ENCODE assay signal across 8 mouse cellular contexts in genomic region chr2:92023362-92024273, GRCm38 (mm10). TPM values are rescaled to one million over a fixed set of nuclear protein-coding genes. Genes with fewer than 3 reads are reported as not detected.
DNase-seq lines count a peak whose midpoint lies in the region; ATAC-seq and TF ChIP-seq lines count a peak whose summit lies in the region.

No protein-coding gene starts in this region.

- no peaks in the 10 kb centered on the region for H3K9me3 ChIP-seq in intestine, embryonic 16.5 days (ENCODE audit: control insufficient read depth, low read length)
- H3K9me3 ChIP-seq in lung, postnatal 0 days (ENCODE audit: low read length): no peaks in the 10 kb centered on the region

- no peaks in the 10 kb centered on the region for H3K36me3 ChIP-seq in spleen, adult 2 months (ENCODE audit: control insufficient read depth, insufficient read depth, low read length)
- H3K36me3 ChIP-seq in intestine, embryonic 16.5 days (ENCODE audit: control insufficient read depth, insufficient read depth, low read length): no peaks in the 10 kb centered on the region
- no peaks in the 10 kb centered on the region for H3K36me3 ChIP-seq in lung, postnatal 0 days (ENCODE audit: insufficient read depth, low read length)
- H3K36me3 ChIP-seq in splenic B cell, adult 2 months (ENCODE audit: control insufficient read depth, insufficient read depth, low read length, poor library complexity, severe bottlenecking): no peaks in the 10 kb centered on the region

- H3K4me1 ChIP-seq in spleen, adult 2 months (ENCODE audit: control insufficient read depth, insufficient read depth, insufficient read length): no peaks in the 10 kb centered on the region
- peaks cover 30% of the 10 kb centered on the region for H3K4me1 ChIP-seq in intestine, embryonic 16.5 days (ENCODE audit: control insufficient read depth, insufficient read depth, low read length)
- peaks cover 3% of the 10 kb centered on the region for H3K4me1 ChIP-seq in lung, postnatal 0 days (ENCODE audit: insufficient read depth, low read depth, low read length)

- H3K9ac ChIP-seq in intestine, embryonic 16.5 days (ENCODE audit: low read depth, low read length): peak overlapping the region; percentile 79
- peak overlapping the region; percentile 56 for H3K9ac ChIP-seq in lung, postnatal 0 days (replicated peaks; ENCODE audit: low read depth)

- 6% methylated on average over 47 of the region's 56 CpGs for WGBS in spleen, adult 2 months
- WGBS in intestine, embryonic 16.5 days: 4% methylated on average over 50 of the region's 56 CpGs
- 3% methylated on average over 49 of the region's 56 CpGs for WGBS in lung, postnatal 0 days

- no peak overlapping the region for H3K27ac ChIP-seq in spleen, adult 2 months (ENCODE audit: insufficient read depth, low read length)
- peak overlapping the region; percentile 75 for H3K27ac ChIP-seq in intestine, embryonic 16.5 days (ENCODE audit: low read length)
- peak overlapping the region; percentile 71 for H3K27ac ChIP-seq in lung, postnatal 0 days (ENCODE audit: low read length)

- no peak for DNase-seq in spleen, adult 2 months (ENCODE audit: low read depth in 1 of 2, low spot score in 2 of 2)
- DNase-seq in spleen, adult 12 weeks (ENCODE audit: low spot score): no peak
- DNase-seq in brain, embryonic 14.5 days (ENCODE audit: low read depth): peak; percentile 39
- DNase-seq in gastrocnemius, postnatal 25 days: peak; percentile 40
- DNase-seq in lung, postnatal 0 days (ENCODE audit: low spot score): peak; percentile 70
- peak; percentile 34 for DNase-seq in splenic B cell, adult 2 months (ENCODE audit: low read depth, low spot score)
- no peak for DNase-seq in left cerebral cortex, postnatal 36 days (ENCODE audit: low spot score in 2 of 2)

- intact Hi-C loops in left cerebral cortex, postnatal 36 days (cut with DNase I): no loop called here

- peaks cover 8% of the 10 kb centered on the region for H3K27me3 ChIP-seq in spleen, adult 2 months (ENCODE audit: control insufficient read depth, insufficient read depth, low read length)
- no peaks in the 10 kb centered on the region for H3K27me3 ChIP-seq in intestine, embryonic 16.5 days (replicated peaks; ENCODE audit: control insufficient read depth, insufficient read depth, low read length)
- H3K27me3 ChIP-seq in lung, postnatal 0 days (replicated peaks; ENCODE audit: insufficient read depth, low read length): no peaks in the 10 kb centered on the region
- no peaks in the 10 kb centered on the region for H3K27me3 ChIP-seq in splenic B cell, adult 2 months (ENCODE audit: control insufficient read depth, insufficient read depth, low read length, poor library complexity, severe bottlenecking)

- H3K4me3 ChIP-seq in spleen, adult 2 months (ENCODE audit: extremely low read depth, insufficient read depth, insufficient read length): peak overlapping the region; percentile 36; the same call in 1 of the 2 replicates
- peak overlapping the region; percentile 76 for H3K4me3 ChIP-seq in intestine, embryonic 16.5 days (ENCODE audit: low read length)
- peak overlapping the region; percentile 78 for H3K4me3 ChIP-seq in lung, postnatal 0 days (ENCODE audit: low read depth, low read length)

- H3K4me2 ChIP-seq in intestine, embryonic 16.5 days (ENCODE audit: low read depth, low read length): peak overlapping the region; percentile 98
- peak overlapping the region; percentile 96 for H3K4me2 ChIP-seq in lung, postnatal 0 days (replicated peaks; ENCODE audit: low read depth, low read length)

- 0 out of 2 replicates have a peak, but pooled peaks have one; percentile 8 for TF ChIP-seq CTCF in spleen, adult 2 months (IDR thresholded peaks at IDR 0.05; ENCODE audit: extremely low read depth, insufficient read depth, insufficient read length, insufficient replicate concordance)
- peak; percentile 30; the same call in 1 of the 2 replicates for TF ChIP-seq CTCF in brain, embryonic 14.5 days (IDR thresholded peaks at IDR 0.05; ENCODE audit: borderline replicate concordance, extremely low read depth, insufficient read depth, insufficient read length)
- peak; percentile 78 for TF ChIP-seq CTCF in lung, postnatal 0 days (IDR thresholded peaks at IDR 0.05)

- ATAC-seq in intestine, embryonic 16.5 days: peak; percentile 52
- peak; percentile 68 for ATAC-seq in lung, postnatal 0 days

- TF ChIP-seq EP300 in lung, postnatal 0 days (IDR thresholded peaks at IDR 0.05): no peak

- TF ChIP-seq POLR2A in spleen, adult 2 months (IDR thresholded peaks at IDR 0.05; ENCODE audit: low read depth, low read length): no peak
- TF ChIP-seq POLR2A in brain, embryonic 14.5 days (IDR thresholded peaks at IDR 0.05; ENCODE audit: borderline replicate concordance, extremely low read depth, insufficient read depth, insufficient read length, poor library complexity, severe bottlenecking): no peak

RNA-seq across cellular contexts. Expression of gene Creb3l1, which starts 0.7 kb away (rescaled TPM):
- polyA plus RNA-seq in spleen, adult 2 months (2012; rRNA removed): 3.3 and 4.0 TPM in 2 replicates
- polyA plus RNA-seq in brain, embryonic 14.5 days (2012; rRNA removed): 1.4 and 4.7 TPM in 2 replicates
- total RNA-seq in gastrocnemius, postnatal 25 days (2021): 10 to 100 TPM in 1 of 2 experiments, 1 to 10 TPM in 1; 8.0 to 10.3 TPM
- polyA plus RNA-seq in intestine, embryonic 16.5 days (2015; fragmentation: Nextera tagmentation; extraction: Ambion mirVana): 16.6 and 17.6 TPM in 2 replicates
- polyA plus RNA-seq in lung, postnatal 0 days (2015; fragmentation: Nextera tagmentation; extraction: Ambion mirVana): 7.0 and 8.1 TPM in 2 replicates
- total RNA-seq in left cerebral cortex, postnatal 36 days (2021): 1 to 10 TPM; 2.6 to 2.8 TPM

RNA-seq across cellular contexts. Expression of gene Dgkz, which starts 48.0 kb away (rescaled TPM):
- 279 and 335 TPM in 2 replicates for polyA plus RNA-seq in spleen, adult 2 months (2012; rRNA removed)
- polyA plus RNA-seq in brain, embryonic 14.5 days (2012; rRNA removed): 89.7 and 102 TPM in 2 replicates
- 10 to 100 TPM; 32.3 to 34.8 TPM for total RNA-seq in gastrocnemius, postnatal 25 days (2021)
- polyA plus RNA-seq in intestine, embryonic 16.5 days (2015; fragmentation: Nextera tagmentation; extraction: Ambion mirVana): 46.4 and 66.7 TPM in 2 replicates
- 50.7 and 54.0 TPM in 2 replicates for polyA plus RNA-seq in lung, postnatal 0 days (2015; fragmentation: Nextera tagmentation; extraction: Ambion mirVana)
- 100 to 1,000 TPM; 503 to 538 TPM for total RNA-seq in left cerebral cortex, postnatal 36 days (2021)

Comparison
In these comparisons a context has a peak if more than half of its experiments do, and no peak if none do; other contexts are left out.
1. DNase-seq: peak in brain, embryonic 14.5 days (single experiment), gastrocnemius, postnatal 25 days (single experiment), lung, postnatal 0 days (single experiment) and splenic B cell, adult 2 months (single experiment); none in spleen, adult 2 months (0 of 2), spleen, adult 12 weeks (single experiment) and left cerebral cortex, postnatal 36 days (0 of 2).
2. CTCF ChIP-seq: peak in every context shown above with its lines; median percentile 78 in lung, postnatal 0 days; 30 in brain, embryonic 14.5 days; 8 in spleen, adult 2 months.
3. Peak in every context shown above with its lines, with median percentiles within 50 percentile points of each other: H3K4me3 ChIP-seq.